Mouse (Mus musculus): ENCODE data around the gene Avil. TPM values are rescaled to one million over a fixed set of nuclear protein-coding genes. Genes with fewer than 3 reads are reported as not detected.

Avil gene
- total RNA-seq (2014; rRNA removed) (0.09 and 0.20 TPM in 2 replicates), polyA plus RNA-seq (2012; rRNA removed) (0.06 TPM in 1 of 2 replicates, not detected in the other)

DNA sequence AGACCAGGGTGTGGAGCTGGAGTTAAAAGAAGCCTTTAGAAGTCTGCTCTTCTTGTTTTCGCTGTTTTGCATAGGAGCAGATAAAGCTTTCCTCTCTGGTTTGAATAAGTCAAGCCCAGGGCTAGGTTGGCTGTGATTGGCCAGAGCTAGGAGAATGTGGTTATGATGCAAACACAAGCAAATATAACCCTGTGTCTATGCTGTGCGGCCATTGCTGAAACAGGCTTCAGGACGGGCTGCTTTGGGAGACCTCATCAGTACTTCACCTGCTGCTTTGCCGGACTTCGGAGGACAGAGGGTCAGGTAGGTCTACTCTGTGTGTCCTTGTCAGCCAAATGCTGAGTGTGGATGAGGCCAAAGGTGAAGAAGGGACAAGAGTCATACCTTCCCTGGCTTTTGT, at the start of gene Avil:
Gene Avil, plus strand, starts transcription at position 181 of the 400 bp plus-strand sequence.
- Histone ChIP-seq H3K27me3 (ENCODE audit: control insufficient read depth, insufficient read depth, low read length) (no peaks in the 10 kb centered on the region), H3K4me1 (ENCODE audit: control insufficient read depth, insufficient read depth, low read length) (peaks cover 3% of the 10 kb centered on the region; the same call in 1 of the 2 replicates), H3K79me2 (ENCODE audit: control insufficient read depth, insufficient read depth, low read length) (no peaks in the 10 kb centered on the region), H3K27ac (replicated peaks; ENCODE audit: insufficient read depth, low read depth, low read length) (no peak within 1 kb of the TSS), H3K9ac (ENCODE audit: low read depth, low read length) (no peak within 1 kb of the TSS), H3K36me3 (ENCODE audit: control insufficient read depth, insufficient read depth, low read length) (peaks cover 9% of the 10 kb centered on the region; the same call in 1 of the 2 replicates), H3K4me3 (ENCODE audit: insufficient read depth, low read depth, low read length) (no peak within 1 kb of the TSS)
- no peak for TF ChIP-seq POLR2A (IDR thresholded peaks at IDR 0.05; ENCODE audit: extremely low read depth, insufficient read depth, low read length)
- TF ChIP-seq CTCF (IDR thresholded peaks at IDR 0.05; ENCODE audit: low read depth, low read length), result no peak
- DNase-seq (ENCODE audit: extremely low read depth, low read depth, low spot score), result peak; percentile 30
- WGBS, result 33% methylated on average over 5 of the region's 5 CpGs

DNA sequence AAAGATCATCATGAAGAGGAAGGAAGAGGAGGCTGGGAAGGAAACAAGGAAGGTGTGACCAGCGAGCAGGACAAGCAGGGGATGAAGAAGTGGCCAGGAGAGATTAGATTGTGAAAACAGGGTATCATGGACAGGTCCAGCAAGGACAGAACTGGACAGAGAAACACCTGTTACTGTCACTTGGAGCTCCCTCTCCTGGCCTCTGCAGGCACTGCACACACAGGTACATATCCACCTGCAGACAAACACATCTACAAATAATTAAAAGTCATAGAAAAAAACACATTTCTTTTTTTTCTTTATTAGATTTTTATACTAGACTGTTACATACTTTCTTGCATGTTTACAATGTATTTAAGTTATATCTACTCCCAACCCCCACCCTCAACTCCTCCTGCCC, 48.1 kb upstream of the Avil start:
- Histone ChIP-seq H3K27me3 (ENCODE audit: control insufficient read depth, insufficient read depth, low read length) (no peaks in the 10 kb centered on the region), H3K27ac (replicated peaks; ENCODE audit: insufficient read depth, low read depth, low read length) (no peak overlapping the region), H3K79me2 (ENCODE audit: control insufficient read depth, insufficient read depth, low read length) (no peaks in the 10 kb centered on the region), H3K36me3 (ENCODE audit: control insufficient read depth, insufficient read depth, low read length) (no peaks in the 10 kb centered on the region), H3K4me3 (ENCODE audit: insufficient read depth, low read depth, low read length) (no peak overlapping the region), H3K4me1 (ENCODE audit: control insufficient read depth, insufficient read depth, low read length) (no peaks in the 10 kb centered on the region), H3K9ac (ENCODE audit: low read depth, low read length) (no peak overlapping the region)
- DNase-seq (ENCODE audit: extremely low read depth, low read depth, low spot score), result no peak
- TF ChIP-seq POLR2A (IDR thresholded peaks at IDR 0.05; ENCODE audit: extremely low read depth, insufficient read depth, low read length) (no peak), CTCF (IDR thresholded peaks at IDR 0.05; ENCODE audit: low read depth, low read length) (peak; percentile 12; the same call in 1 of the 2 replicates)
- WGBS, result 80% methylated on average over 1 of the region's 1 CpGs

DNA sequence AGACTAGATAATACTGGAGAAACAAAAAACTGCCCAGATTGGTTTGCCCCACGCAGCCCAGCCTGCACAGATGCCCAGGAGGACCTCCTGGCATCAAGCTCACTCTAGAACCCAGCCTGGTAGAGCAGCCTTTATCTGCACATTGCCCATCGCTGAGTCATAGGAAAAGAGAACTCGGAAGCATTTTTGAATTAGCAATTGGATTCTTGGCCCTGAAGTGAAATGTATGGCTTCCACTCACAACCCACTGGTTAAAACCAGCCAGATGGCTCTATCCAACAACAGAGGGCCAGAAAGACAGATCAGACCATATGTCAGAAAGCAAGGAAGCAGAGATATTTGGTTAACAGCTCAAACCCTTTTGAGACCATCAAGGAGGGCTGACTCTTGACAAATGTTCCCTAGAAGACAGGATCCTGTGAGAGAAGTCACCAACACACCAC, 47.5 kb upstream of the Avil start:
- WGBS, result 89% methylated on average over 3 of the region's 3 CpGs
- Histone ChIP-seq H3K4me3 (ENCODE audit: insufficient read depth, low read depth, low read length) (no peak overlapping the region), H3K79me2 (ENCODE audit: control insufficient read depth, insufficient read depth, low read length) (no peaks in the 10 kb centered on the region), H3K9ac (ENCODE audit: low read depth, low read length) (no peak overlapping the region), H3K27me3 (ENCODE audit: control insufficient read depth, insufficient read depth, low read length) (no peaks in the 10 kb centered on the region), H3K4me1 (ENCODE audit: control insufficient read depth, insufficient read depth, low read length) (peaks cover 4% of the 10 kb centered on the region; the same call in 1 of the 2 replicates), H3K27ac (replicated peaks; ENCODE audit: insufficient read depth, low read depth, low read length) (no peak overlapping the region), H3K36me3 (ENCODE audit: control insufficient read depth, insufficient read depth, low read length) (no peaks in the 10 kb centered on the region)
- no peak for DNase-seq (ENCODE audit: extremely low read depth, low read depth, low spot score)
- no peak for TF ChIP-seq POLR2A (IDR thresholded peaks at IDR 0.05; ENCODE audit: extremely low read depth, insufficient read depth, low read length)

DNA sequence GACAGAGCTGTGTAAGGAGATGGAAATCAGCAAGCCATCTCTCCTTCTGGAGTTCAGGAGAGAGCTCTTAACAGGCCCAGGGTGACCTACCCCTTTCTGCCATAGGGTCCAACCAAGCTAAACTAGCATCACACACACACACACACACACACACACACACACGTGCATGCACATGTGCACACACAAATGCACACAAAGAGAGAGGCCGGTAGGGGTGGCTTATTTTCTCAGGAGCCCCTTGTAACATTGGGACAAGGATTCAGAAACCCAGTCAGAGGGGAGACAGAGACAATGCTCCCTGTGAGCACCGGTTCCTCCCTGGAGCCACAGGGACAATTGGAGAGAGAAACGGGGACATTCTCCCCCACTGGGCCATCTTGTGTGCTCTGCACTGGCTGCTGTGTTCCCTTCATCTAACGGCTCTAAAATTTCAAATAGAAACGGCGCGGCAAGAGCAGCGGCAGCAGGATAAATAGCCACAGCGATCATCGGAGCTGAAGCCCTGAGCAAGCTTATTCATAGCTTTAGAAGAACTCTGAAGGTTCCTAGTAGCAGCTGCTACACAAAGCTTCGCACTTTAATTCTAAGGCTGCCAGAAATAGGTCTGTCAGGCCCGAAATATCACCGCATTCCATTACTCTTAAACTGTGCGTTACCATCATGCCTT, 43.7 kb upstream of the Avil start:
- peaks cover 4% of the 10 kb centered on the region; the same call in 1 of the 2 replicates for H3K4me1 ChIP-seq (ENCODE audit: control insufficient read depth, insufficient read depth, low read length)
- no peak for TF ChIP-seq CTCF (IDR thresholded peaks at IDR 0.05; ENCODE audit: low read depth, low read length)
- no peak for TF ChIP-seq POLR2A (IDR thresholded peaks at IDR 0.05; ENCODE audit: extremely low read depth, insufficient read depth, low read length)
- 70% methylated on average over 15 of the region's 15 CpGs for WGBS
- no peak overlapping the region for H3K27ac ChIP-seq (replicated peaks; ENCODE audit: insufficient read depth, low read depth, low read length)
- DNase-seq (ENCODE audit: extremely low read depth, low read depth, low spot score), result no peak
- H3K79me2 ChIP-seq (ENCODE audit: control insufficient read depth, insufficient read depth, low read length), result no peaks in the 10 kb centered on the region
- H3K27me3 ChIP-seq (ENCODE audit: control insufficient read depth, insufficient read depth, low read length), result no peaks in the 10 kb centered on the region
- H3K4me3 ChIP-seq (ENCODE audit: insufficient read depth, low read depth, low read length), result no peak overlapping the region
- H3K36me3 ChIP-seq (ENCODE audit: control insufficient read depth, insufficient read depth, low read length), result no peaks in the 10 kb centered on the region
- H3K9ac ChIP-seq (ENCODE audit: low read depth, low read length), result no peak overlapping the region

DNA sequence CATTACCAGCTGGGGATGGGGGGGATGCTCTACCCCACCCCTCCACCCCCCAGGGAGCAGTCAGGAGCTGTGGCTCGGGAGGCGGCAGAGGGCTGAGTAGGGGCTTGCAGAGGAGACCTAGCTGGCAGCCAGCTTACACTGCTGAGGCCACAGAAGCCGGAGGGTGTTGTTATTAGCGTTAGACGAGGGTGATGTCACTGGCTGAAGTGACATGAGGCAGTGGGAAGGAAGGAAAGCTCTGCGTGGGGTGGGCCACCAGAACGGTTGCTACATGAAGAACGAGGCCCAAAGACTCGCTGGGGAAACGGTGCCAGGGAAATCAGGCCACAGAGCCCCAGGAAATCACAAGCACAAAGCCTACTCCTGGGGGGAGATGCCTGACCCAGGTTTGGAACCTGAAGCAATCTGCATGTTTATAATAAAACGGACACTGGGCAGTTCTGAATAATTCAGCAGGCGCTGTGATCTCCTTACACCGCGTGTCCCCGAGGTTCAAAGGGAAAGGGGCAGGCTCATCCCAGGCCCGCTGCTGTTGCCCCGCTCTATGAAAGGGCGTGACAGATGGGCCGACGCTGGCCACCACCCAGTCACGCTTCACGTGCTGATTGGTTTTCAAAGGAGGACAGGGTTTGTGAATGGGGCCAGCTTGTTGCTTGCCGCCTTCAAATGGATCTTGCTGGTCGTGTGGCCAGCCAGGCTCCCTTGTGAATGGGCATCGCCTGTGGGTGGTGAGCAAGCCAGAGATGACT, 43.0 kb upstream of the Avil start:
- H3K27me3 ChIP-seq (ENCODE audit: control insufficient read depth, insufficient read depth, low read length), result no peaks in the 10 kb centered on the region
- TF ChIP-seq CTCF (IDR thresholded peaks at IDR 0.05; ENCODE audit: low read depth, low read length), result no peak
- TF ChIP-seq POLR2A (IDR thresholded peaks at IDR 0.05; ENCODE audit: extremely low read depth, insufficient read depth, low read length), result no peak
- no peak overlapping the region for H3K9ac ChIP-seq (ENCODE audit: low read depth, low read length)
- H3K36me3 ChIP-seq (ENCODE audit: control insufficient read depth, insufficient read depth, low read length), result no peaks in the 10 kb centered on the region
- H3K4me3 ChIP-seq (ENCODE audit: insufficient read depth, low read depth, low read length), result no peak overlapping the region
- no peak overlapping the region for H3K27ac ChIP-seq (replicated peaks; ENCODE audit: insufficient read depth, low read depth, low read length)
- 21% methylated on average over 25 of the region's 25 CpGs for WGBS
- H3K79me2 ChIP-seq (ENCODE audit: control insufficient read depth, insufficient read depth, low read length), result no peaks in the 10 kb centered on the region
- peak; percentile 38 for DNase-seq (ENCODE audit: extremely low read depth, low read depth, low spot score)
- peaks cover 4% of the 10 kb centered on the region; the same call in 1 of the 2 replicates for H3K4me1 ChIP-seq (ENCODE audit: control insufficient read depth, insufficient read depth, low read length)

Measured in liver, adult 2 months (tissue).